Mouse (Mus musculus) retina, embryonic 14.5 days (tissue): ENCODE measurements around the gene Ap1s3.

Source experiments
- DNase-seq: peaks from one replicate; pipeline ENCODE4 v3.0.0-alpha.2; 2015; ENCODE audit warnings: low spot score

Ap1s3 gene

GRCm38 (mm10) chr1:79671543-79672337 is at the start of gene Ap1s3:
Gene Ap1s3 (minus strand): TSS chr1:79671972.
- peak; percentile 75 for DNase-seq

DNA sequence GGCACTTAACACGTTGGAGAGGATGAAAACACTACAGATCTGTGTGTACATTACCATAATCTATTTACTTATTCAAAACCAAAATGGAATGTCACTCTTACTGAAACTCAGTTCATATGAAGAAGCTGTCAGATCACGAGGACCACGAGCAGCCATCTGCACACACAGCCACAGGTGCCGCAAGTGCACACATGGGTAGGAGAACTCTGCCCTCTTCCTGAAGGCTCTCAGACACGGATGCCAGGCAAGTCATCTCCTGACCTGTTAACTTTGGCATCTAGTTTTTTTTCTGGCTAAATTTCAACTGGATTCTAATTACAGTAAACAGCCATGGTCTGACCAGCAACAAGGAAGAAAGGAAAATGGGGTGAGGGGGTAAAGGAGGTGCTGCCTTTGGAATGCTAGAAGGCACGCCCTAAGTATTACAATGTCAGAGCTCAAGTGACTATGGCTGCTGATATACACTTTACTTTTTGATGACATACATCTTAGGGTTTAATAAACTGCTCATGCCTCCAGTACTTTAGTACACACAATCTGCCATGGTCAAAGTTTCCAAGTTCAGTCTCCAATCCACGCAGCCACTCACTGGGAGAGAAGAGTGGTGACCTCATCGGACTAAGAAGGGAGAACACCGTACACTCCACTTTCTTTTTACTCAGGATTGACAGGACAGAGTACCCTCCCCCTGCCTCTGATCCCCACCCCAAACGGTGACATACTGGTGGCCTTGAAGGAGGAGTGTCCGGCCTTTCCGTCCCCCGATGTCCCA is 42.6 kb upstream of the Ap1s3 start:
- DNase-seq: no peak

- DNase-seq: no peak
These were observed 41.3 kb upstream of the Ap1s3 start for GRCm38 (mm10) chr1:79713081-79713480.

DNA sequence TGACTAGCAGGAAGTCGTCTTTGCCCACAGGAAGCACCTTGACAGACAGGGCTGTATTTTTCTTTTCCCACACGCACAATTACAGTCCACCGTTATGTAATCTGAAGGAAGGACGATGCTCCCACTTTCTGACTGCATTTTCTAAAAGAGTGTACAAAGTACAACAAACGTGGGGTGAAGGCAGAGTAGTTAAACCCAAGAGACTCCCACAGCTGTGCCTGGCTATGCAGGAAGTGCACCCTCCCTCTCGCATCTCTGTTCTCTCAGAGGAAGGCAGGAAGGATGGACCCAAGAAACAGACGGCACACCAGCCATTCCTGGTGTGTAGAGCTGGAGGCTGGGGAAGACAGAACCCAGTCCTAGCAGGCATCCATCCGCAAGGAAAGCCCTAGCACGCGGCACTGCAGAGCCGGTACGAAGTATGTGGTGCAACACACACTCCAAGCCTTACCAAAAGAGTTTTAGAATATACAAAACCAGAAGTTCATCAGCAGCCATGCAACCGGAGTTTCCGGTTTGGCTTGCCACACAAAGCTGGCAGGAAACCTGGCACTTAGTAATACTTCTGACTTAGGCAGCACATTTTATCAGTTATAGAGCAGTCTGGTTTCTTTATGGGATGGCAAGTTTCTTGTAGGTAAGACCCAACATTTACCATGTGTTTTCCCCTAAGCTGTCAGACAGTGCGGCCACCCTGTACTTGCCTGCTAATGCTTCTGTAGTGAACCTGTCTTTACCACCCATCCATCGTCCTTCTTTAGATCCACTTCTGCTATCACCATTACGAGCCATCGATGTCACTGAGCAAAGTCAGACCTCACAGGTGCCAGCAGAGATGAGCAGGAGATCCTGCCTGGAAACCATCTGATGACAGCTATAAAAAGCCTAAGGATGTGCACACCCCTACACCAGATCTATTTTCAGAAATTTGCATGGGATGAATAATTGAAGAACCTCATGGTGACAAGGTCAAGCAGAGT is 39.7 kb upstream of the Ap1s3 start:
- DNase-seq: no peak

DNA sequence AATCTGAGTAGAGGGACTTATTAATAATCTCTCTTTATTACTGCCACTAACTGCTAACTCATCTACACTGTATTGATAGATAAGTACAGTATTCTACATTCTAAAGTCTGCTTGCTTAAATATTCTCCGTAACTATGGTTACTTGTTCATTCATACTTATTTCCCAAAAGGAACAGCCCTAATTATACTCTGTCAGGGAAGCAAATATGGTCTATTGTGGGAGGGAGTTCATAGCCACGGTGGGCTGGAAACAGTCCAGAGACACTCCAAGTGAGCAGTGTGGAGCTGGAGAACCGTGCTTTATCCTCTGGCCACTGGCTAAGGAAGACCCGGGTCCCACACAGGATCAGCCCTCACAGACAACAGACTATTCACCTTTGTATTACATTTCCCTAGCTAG is 38.9 kb upstream of the Ap1s3 start:
- DNase-seq: no peak

DNA sequence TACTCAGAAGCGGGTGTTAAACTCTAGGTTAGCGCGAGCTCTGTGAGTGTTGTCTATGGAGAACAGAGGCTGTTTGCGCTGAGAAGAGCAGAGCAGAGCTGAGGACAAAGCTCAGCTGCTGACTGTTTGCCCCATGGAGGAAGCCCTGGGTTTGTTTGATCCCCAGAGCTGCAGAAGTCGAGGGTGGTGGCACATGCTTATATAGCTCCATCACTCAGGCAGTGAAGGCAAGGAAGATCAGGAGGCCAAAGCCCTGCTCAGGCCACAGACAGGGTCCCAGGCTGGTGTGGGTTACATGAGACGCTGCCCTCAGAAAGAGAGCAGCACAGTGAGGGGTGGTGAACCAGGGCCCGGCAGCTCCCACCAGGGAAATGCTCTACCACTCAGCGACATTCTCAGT is 38.4 kb upstream of the Ap1s3 start:
- no peak for DNase-seq

GRCm38 (mm10) chr1:79707383-79707782 is 35.6 kb upstream of the Ap1s3 start:
- no peak for DNase-seq

- no peak for DNase-seq
These were observed 34.9 kb upstream of the Ap1s3 start for GRCm38 (mm10) chr1:79706707-79707106.

GRCm38 (mm10) chr1:79704672-79705071 is 32.9 kb upstream of the Ap1s3 start:
- no peak for DNase-seq

- no peak for DNase-seq
These were observed 31.7 kb upstream of the Ap1s3 start for GRCm38 (mm10) chr1:79703520-79703919.

DNA sequence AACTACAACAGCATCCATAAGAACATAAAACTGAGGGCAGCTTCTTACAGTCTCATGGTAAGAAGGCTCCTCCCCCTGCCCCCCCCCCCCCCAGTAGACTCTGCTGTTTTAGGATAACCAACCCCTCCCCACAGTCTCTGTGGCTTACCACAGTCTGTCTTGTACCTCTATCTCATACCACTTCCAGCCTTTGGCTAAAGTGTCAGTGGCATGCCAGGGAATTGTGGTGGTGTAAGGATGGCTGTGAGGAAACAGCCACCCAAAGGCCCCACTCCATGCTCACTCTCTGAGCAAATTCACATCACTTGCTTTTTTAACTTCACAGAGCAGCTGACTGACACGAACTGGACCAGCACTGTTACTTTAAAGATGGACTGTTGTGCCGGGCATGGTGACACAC is 26.7 kb upstream of the Ap1s3 start:
- DNase-seq: no peak

- DNase-seq: peak; percentile 69
These were observed 25.6 kb upstream of the Ap1s3 start for GRCm38 (mm10) chr1:79697382-79697781.

- DNase-seq: peak; percentile 29
These were observed 25.2 kb upstream of the Ap1s3 start for GRCm38 (mm10) chr1:79696933-79697332.

GRCm38 (mm10) chr1:79692482-79692881 is 20.7 kb upstream of the Ap1s3 start:
- DNase-seq: no peak

DNA sequence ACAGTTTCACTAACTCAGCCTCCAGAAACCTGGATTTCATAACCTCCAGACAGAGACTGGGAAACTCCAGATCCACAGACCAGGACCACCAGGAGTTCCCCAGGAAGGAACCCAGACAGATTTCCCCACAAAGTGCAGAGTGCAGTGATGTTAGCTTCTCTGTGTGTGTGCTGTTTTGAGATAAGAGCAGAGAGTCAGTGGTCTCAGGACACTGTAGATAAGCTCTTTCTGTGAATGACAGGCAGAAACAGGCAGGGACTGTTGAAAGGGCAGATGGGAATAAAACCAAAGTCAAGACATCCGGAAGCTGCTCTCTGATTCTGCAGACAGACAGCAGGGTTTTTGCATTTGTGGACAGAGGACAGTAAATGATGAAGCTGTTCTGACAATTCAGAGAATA is 15.5 kb upstream of the Ap1s3 start:
- no peak for DNase-seq

GRCm38 (mm10) chr1:79684027-79684426 is 12.3 kb upstream of the Ap1s3 start:
- no peak for DNase-seq

GRCm38 (mm10) chr1:79682936-79683335 is 11.2 kb upstream of the Ap1s3 start:
- peak; percentile 59 for DNase-seq

GRCm38 (mm10) chr1:79680777-79681176 is 9.0 kb upstream of the Ap1s3 start:
- DNase-seq: no peak

GRCm38 (mm10) chr1:79678117-79678684 is 6.4 kb upstream of the Ap1s3 start:
- DNase-seq: no peak

DNA sequence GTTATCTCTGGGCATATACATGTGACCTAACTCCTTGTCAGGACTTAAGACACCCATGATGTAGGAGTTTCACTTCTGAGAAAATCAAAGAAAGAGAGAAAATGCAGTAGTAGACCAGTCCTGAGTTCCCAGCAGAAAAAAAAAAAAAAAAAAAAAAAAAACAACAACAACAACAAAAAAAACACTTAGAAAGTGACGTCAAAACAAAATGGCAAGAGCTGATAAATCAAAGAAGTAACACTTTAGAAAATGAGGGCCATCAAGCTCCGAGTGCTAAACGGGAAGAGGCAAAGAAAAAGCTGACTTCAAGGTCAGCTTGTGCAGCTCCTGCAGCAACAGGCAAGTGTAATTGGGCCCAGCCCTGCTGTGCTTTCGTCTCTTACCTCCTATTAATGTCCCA is 3.9 kb upstream of the Ap1s3 start:
- DNase-seq: no peak

DNA sequence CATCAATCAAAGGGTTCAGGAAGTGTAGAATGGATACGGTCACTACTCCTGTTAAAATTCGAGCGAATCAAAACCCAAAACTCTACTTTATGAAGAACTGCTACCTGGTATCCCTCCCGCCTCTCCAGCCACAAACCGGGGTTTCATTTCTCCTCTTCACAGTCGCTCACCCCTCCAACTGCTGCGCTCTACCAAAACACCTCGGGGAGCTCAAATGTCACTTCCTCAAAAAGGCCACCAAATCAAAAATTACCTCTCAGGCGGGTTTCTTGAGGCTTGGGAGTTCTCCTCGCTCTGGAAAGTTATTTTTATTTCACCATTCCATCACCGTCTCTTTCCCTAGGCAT is 603 bp downstream of the Ap1s3 start:
- DNase-seq: no peak

GRCm38 (mm10) chr1:79669419-79669974 is 2.3 kb downstream of the Ap1s3 start:
- no peak for DNase-seq
